Mouse (Mus musculus): ENCODE data around the gene Alkbh3.

The Alkbh3 gene

GRCm38 (mm10) chr2:93954781-93955578, 55.6 kb downstream of the Alkbh3 start:
- no peak for DNase-seq (ENCODE audit: low spot score)

- DNase-seq (ENCODE audit: low spot score) = no peak
Observed at GRCm38 (mm10) chr2:93953726-93954125, 56.9 kb downstream of the Alkbh3 start.

GRCm38 (mm10) chr2:93946976-93947375, 63.6 kb downstream of the Alkbh3 start:
- DNase-seq (ENCODE audit: low spot score) = no peak

GRCm38 (mm10) chr2:93944855-93945254, 65.8 kb downstream of the Alkbh3 start:
- no peak for DNase-seq (ENCODE audit: low spot score)

DNA sequence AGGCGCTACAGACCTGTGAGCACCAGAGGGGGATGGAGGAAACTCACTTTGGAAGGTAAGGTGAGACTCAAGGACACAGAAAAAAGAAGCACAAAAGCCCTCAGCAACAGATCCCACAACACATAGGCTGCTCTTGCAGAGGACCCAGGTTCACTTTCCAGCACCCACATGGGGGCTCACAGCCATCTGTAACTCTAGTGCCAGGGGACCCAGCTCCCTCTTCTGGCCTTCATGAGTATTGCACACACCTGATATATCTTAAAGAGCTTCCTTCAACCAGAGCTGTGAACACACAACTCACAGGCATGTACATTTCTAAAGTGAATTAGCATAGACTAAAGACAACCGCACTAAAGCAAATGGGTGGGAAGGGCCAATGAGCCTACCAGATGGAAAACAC, 66.5 kb downstream of the Alkbh3 start:
- DNase-seq (ENCODE audit: low spot score) = no peak

DNA sequence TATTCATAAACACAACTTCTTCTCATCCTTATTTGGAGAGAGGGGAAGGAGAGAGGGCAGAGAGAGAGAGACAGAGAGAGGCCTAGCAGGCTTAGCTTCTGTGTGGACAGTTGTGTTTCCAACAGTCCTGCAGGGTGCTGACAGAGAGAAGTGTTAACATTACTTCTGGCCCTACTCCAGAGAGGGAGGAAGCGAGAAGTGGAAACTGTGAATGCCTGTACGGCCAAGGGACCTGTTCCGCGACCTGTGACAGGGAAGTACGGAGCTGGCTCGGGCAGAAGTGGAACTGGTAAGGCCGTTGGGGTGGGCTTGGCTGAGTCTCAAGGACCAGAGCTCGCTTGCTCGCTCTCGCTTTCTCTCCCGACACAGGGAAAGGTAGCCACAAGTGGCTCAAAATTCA, 68.9 kb downstream of the Alkbh3 start:
- peak; percentile 57 for DNase-seq (ENCODE audit: low spot score)

DNA sequence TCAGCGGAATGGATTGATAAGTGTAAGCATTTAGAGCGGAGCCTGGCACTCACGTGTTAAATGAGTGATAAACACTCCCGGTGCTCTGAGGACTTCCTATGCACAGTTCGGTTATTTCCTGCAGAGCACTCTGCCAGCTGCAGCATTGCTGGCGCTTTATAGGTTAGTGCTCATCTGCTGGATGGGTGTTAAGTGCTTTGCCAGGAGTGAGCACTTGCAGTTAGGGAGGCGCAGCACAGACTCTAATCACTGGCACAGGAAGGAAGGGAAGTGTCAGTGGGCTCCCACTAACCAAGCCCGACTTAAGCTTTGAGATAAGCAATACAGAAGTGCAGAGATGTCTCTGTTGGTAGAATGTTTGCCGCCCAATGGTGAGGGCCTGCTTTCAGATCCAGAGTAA, 72.1 kb downstream of the Alkbh3 start:
- no peak for DNase-seq (ENCODE audit: low spot score)

Data from lung, postnatal 25 days (tissue).